Mouse (Mus musculus) spleen, embryonic (tissue): ENCODE data around the gene Smc3.

Experiments used
- CTCF ChIA-PET: fragments of 350-600 bp; sonication (Branson Sonifier 250); formaldehyde crosslinking; loops from one replicate; lab custom pipeline; 2022; lab: Charles Lee

Smc3 gene

GRCm38 (mm10) chr19:53599757-53600539, at the start of gene Smc3:
Gene Smc3 (plus strand): TSS chr19:53600398.
- CTCF ChIA-PET: interaction anchor here (0.6 to 0.7 kb wide), 4 partner anchors 31 to 352 kb away, joined by 3 to 22 read pairs (median 8); no protein-coding TSS in a partner anchor

- CTCF ChIA-PET: no interaction called here
These were observed 49.2 kb upstream of the Smc3 start for GRCm38 (mm10) chr19:53550972-53551371.

GRCm38 (mm10) chr19:53552216-53552786, 47.9 kb upstream of the Smc3 start:
- CTCF ChIA-PET: no interaction called here

DNA sequence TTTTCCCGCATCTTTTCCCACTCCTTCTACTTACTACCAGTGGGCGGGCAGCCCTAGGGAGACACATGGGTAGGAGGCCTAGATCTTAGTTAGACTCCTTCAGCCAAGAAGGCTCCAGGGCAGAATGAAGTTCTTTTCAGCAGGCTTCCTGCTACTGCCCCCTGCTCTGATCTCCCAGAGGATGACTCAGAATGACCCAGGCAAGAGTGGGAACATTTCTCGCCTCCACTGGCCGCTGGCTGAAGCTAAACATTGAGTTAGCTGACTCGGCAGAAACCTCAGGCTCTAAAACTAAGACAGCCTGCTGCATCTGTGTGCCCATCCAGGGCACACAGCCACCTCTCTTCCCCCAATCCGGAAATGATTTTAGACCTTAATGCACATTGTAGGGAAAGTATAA, 47.4 kb upstream of the Smc3 start:
- CTCF ChIA-PET: interaction anchor here (0.6 kb wide), 1 partner anchor 85 kb away, joined by 6 read pairs; no protein-coding TSS in a partner anchor

DNA sequence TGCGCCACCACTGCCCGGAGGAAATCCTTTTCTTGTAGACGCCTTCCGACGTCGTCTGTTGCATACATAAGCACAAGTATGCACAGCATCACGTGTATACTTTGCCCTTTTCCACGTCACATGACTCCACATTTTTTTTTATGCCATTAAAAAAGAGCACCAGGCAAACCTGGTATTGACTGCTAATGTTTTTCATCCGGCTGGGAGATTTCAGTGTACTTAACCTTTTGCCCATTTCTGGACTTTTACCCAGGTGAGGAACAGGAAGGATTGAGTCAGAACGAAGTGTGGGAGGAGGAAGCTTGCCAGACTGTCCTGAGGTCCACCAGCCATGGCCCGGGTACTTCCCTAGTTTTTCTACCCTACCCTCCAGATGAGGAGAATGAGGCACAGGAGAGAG, 45.8 kb upstream of the Smc3 start:
- CTCF ChIA-PET: no interaction called here

- CTCF ChIA-PET: no interaction called here
These were observed 45.1 kb upstream of the Smc3 start for GRCm38 (mm10) chr19:53554981-53555616.

DNA sequence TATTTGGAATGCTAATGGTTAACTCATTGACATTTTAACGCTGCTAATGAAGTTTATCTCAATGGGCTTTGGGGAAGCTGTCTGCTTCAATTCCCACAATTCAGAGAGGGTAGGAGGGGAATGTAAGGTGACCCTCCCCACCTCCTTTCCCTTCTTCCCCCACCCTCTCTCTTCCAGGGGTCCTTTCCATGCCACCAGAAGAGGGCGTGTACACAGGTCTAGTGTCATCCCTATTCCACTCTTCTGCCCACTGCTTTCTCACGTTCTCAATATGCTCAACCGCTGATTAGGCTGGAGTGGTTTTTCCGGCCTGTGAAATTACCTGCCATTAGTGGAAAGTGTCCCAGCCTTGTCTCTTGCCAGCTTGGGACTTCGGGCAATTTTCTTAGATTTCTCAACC, 43.4 kb upstream of the Smc3 start:
- CTCF ChIA-PET: interaction anchor here (0.6 kb wide), 1 partner anchor 99 kb away, joined by 3 read pairs; no protein-coding TSS in a partner anchor

DNA sequence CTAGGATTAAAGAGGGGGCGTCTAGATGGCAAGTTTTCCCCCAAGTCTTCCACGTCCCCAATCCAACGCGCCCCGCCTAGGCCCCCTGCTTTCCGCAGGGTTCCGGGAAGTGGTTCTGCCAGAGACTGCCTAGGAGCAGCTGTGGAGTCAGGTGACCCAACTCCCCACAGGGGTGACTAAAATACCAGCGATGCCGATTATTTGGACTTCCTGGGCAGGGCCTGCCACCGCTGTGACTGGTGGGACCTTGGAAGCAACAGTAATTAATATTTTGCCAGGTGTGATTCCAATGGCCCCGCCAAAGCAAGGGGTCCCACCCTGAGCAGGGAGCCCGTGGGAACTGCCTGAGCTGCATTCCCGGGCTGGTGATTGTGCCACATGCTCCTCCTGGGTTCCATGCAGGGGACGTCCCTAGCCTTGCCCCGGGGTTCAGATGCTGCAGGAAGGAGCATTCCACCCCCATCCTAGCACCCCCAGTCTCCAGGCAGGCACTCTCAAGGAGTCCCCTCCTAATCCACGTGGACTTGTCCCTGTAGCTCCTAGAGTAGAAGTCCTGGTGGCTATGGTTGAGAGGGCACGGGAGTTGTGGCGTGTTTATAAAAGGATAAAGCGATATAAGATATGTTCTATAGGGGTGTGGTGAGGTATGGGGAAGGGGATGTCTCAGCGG, 42.8 kb upstream of the Smc3 start:
- CTCF ChIA-PET: no interaction called here

GRCm38 (mm10) chr19:53560436-53560835, 39.8 kb upstream of the Smc3 start:
- CTCF ChIA-PET: no interaction called here

DNA sequence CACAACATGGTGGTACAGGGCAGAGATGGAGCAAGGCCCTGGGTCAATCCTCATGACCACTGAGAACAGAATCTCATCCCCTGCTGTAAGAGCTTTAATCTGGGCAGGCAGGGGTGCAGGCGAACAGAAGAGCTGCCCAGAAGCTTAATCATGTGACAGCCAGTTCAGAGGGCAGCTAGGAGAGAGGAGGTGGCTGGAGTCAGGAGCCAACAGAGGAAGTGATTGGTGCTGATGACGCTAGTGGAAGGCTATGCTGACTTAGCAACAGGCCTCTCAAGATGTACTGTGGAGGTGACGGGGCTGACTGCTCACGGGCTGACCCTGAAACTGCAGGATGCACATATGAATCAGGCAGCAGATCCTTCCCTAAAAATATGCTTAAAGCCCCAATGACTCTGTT, 36.0 kb upstream of the Smc3 start:
- CTCF ChIA-PET: interaction anchor here (0.5 kb wide), 1 partner anchor 170 kb away, joined by 4 read pairs; no protein-coding TSS in a partner anchor

- CTCF ChIA-PET: no interaction called here
These were observed 34.5 kb upstream of the Smc3 start for GRCm38 (mm10) chr19:53565565-53566277.

- CTCF ChIA-PET: no interaction called here
These were observed 32.3 kb upstream of the Smc3 start for GRCm38 (mm10) chr19:53567864-53568263.

DNA sequence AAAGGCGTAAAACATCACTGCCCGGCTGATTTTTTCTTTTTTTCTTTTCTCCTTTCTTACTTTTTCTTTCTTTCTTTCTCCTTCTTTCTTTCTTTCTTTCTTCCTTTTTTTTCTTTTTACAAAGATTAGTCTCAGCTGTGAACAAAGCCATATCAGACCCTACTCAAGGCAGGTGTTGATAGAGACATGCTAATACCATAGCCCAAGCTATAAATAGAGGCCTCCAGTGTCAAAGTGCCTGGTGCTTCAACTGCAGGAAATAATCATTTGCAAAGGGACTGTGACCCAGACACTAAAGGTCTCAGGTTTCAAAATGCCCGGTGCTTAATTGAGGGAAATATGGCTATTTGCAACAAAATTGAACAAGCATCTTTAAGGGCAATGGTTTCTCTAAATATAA, 31.6 kb upstream of the Smc3 start:
- CTCF ChIA-PET: no interaction called here

DNA sequence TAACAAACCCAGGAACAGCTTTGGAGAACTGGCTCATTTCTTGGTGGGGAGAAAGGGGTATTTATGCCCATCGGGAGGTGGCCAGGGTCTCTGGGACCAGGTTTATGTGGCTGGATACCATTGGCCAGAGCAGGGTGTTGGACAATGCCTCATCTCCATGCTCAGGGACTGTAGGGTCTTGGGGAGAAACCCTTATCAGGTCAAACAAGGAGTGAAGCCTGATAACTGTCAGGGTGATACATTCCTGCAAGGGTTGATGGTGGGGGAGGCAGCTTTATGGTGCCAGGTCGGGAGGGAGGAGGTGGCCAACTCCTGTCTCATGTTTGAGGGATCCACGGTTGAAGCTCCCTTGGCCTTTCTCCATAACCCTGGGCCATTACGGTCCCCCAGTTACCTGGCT, 29.1 kb upstream of the Smc3 start:
- CTCF ChIA-PET: interaction anchor here (0.7 kb wide), 1 partner anchor 1719 kb away, joined by 3 read pairs; no protein-coding TSS in a partner anchor

- CTCF ChIA-PET: interaction anchor here (0.7 kb wide), 1 partner anchor 1719 kb away, joined by 3 read pairs; no protein-coding TSS in a partner anchor
These were observed 28.4 kb upstream of the Smc3 start for GRCm38 (mm10) chr19:53571501-53572428.

DNA sequence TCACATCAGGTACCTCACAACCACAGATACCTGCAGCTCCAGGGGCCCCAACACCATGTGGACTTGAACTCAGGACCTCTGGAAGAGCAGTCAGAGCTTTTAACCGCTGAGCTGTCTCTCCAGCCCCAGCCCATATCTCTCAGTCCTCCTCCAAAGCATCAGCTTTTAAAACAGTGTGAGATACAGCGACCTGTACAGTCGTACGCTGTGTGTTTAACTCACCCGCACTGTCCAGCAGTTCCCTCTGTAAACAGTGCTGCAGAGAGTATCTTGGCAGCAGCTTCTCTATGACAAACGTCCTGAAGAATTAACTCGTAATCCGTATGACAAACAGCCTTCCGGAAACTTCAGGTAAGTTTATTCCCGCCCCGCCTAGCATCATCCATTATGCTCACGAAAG, 27.6 kb upstream of the Smc3 start:
- CTCF ChIA-PET: interaction anchor here (0.7 kb wide), 1 partner anchor 185 kb away, joined by 3 read pairs; no protein-coding TSS in a partner anchor

DNA sequence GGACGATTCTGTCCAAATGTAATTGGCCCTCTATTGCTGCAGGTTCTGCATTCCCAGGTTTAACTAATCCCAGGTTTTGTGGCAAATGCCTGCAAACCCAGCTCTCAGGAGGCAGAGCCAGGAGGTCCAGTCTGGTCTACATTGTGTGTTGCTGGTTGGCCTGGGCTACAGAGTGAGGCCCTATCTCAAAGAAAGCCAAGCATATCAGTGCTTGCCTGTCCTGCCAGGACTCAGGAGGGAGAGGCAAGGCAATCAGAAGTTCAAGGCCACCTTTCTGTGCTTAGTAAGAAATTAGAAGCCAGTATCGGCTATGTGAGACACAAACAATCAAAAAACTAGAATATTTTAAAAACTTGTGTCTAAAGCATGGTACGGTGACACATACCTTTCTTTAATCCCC, 27.0 kb upstream of the Smc3 start:
- CTCF ChIA-PET: no interaction called here

- CTCF ChIA-PET: no interaction called here
These were observed 26.1 kb upstream of the Smc3 start for GRCm38 (mm10) chr19:53574131-53574530.

GRCm38 (mm10) chr19:53574546-53574945, 25.7 kb upstream of the Smc3 start:
- CTCF ChIA-PET: no interaction called here
